Mouse (Mus musculus): Measurements from ENCODE around the gene Tmem33. TPM values are rescaled to one million over a fixed set of nuclear protein-coding genes. Genes with fewer than 3 reads are reported as not detected.

The Tmem33 gene
- 241 TPM for polyA plus RNA-seq (2014; fragmentation: Illumina TruSeq; extraction: RNeasy Lipid Tissue Mini Kit (QIAGEN cat#74804); ENCODE audit: low replicate concordance)

GRCm38 (mm10) chr5:67260531-67261371 is at the start of gene Tmem33:
Gene Tmem33, plus strand, starts transcription at chr5:67260565.

GRCm38 (mm10) chr5:67306698-67307521 is 46.5 kb downstream of the Tmem33 start, which contains the start of gene Slc30a9:
Gene Slc30a9, plus strand, starts transcription at chr5:67306955.

Other genes starting within 250 kb of the Tmem33 start
- gene Phox2b, start 161.3 kb upstream of the Tmem33 start, polyA plus RNA-seq (2014; fragmentation: Illumina TruSeq; extraction: RNeasy Lipid Tissue Mini Kit (QIAGEN cat#74804); ENCODE audit: low replicate concordance) = 1.5 TPM
- gene Slc30a9, start 46.4 kb downstream of the Tmem33 start, polyA plus RNA-seq (2014; fragmentation: Illumina TruSeq; extraction: RNeasy Lipid Tissue Mini Kit (QIAGEN cat#74804); ENCODE audit: low replicate concordance) = 136 TPM
- gene Bend4, start 167.7 kb downstream of the Tmem33 start, polyA plus RNA-seq (2014; fragmentation: Illumina TruSeq; extraction: RNeasy Lipid Tissue Mini Kit (QIAGEN cat#74804); ENCODE audit: low replicate concordance) = 0.41 TPM

All from small intestine, adult 10 weeks (tissue).